Mouse (Mus musculus): ENCODE data around the gene Reps1. TPM values are rescaled to one million over a fixed set of nuclear protein-coding genes. Genes with fewer than 3 reads are reported as not detected.

Reps1 gene
- polyA plus RNA-seq (2015; fragmentation: Nextera tagmentation; extraction: Ambion mirVana): 10.0 and 12.8 TPM in 2 replicates

GRCm38 (mm10) chr10:18055696-18056390 is at the start of gene Reps1:
Gene Reps1 (plus strand): TSS chr10:18055861.
- ATAC-seq (ENCODE audit: low FRiP score, low TSS enrichment): peak; percentile 81
- H3K4me1 ChIP-seq (ENCODE audit: insufficient read depth, low read length): peaks cover 26% of the 10 kb centered on the region
- H3K36me3 ChIP-seq (ENCODE audit: insufficient read depth, low read length): no peaks in the 10 kb centered on the region
- no peaks in the 10 kb centered on the region for H3K9me3 ChIP-seq (ENCODE audit: low read length)
- H3K9ac ChIP-seq (replicated peaks; ENCODE audit: low read length): peak within 1 kb of the TSS; percentile 97
- H3K27me3 ChIP-seq (ENCODE audit: insufficient read depth, low read length): no peaks in the 10 kb centered on the region
- peak within 1 kb of the TSS; percentile 88 for H3K27ac ChIP-seq (ENCODE audit: low read length)
- peak within 1 kb of the TSS; percentile 75 for H3K4me2 ChIP-seq (replicated peaks; ENCODE audit: low read depth, low read length)
- 0% methylated on average over 64 of the region's 90 CpGs for WGBS
- peak within 1 kb of the TSS; percentile 99 for H3K4me3 ChIP-seq (ENCODE audit: low read length)

GRCm38 (mm10) chr10:18006756-18007155 is 48.9 kb upstream of the Reps1 start:
- 85% methylated on average over 1 of the region's 1 CpGs for WGBS

DNA sequence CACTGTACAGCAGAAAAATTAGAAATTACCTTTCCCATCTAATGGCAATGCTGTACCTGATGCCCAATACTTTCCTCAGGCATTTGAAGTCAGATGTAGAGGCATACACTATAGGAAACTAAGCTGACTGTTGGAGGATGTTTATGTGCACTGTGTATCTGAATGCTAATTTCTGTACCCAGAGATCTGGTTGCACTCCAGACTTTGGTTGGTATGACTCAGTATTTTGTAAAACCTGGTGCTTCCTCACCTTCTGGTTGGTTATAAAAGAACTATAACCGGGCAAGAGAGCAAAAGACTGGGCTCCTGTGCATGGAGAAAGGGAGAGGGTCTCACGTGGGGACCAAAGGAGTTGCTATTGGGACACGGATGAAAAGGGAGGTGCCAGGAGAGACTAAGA is 48.4 kb upstream of the Reps1 start:
- Histone ChIP-seq H3K27ac (ENCODE audit: low read length) (no peak overlapping the region), H3K9me3 (ENCODE audit: low read length) (no peaks in the 10 kb centered on the region), H3K27me3 (ENCODE audit: insufficient read depth, low read length) (no peaks in the 10 kb centered on the region), H3K9ac (replicated peaks; ENCODE audit: low read length) (no peak overlapping the region), H3K36me3 (ENCODE audit: insufficient read depth, low read length) (peaks cover 10% of the 10 kb centered on the region; the same call in 1 of the 2 replicates), H3K4me2 (replicated peaks; ENCODE audit: low read depth, low read length) (no peak overlapping the region), H3K4me3 (ENCODE audit: low read length) (no peak overlapping the region), H3K4me1 (ENCODE audit: insufficient read depth, low read length) (no peaks in the 10 kb centered on the region)
- no peak for ATAC-seq (ENCODE audit: low FRiP score, low TSS enrichment)
- WGBS: 86% methylated on average over 3 of the region's 3 CpGs

More at GRCm38 (mm10) chr10:18006756-18007155, 48.9 kb upstream of the Reps1 start:
- Histone ChIP-seq H3K4me3 (ENCODE audit: low read length) (no peak overlapping the region), H3K4me1 (ENCODE audit: insufficient read depth, low read length) (no peaks in the 10 kb centered on the region), H3K4me2 (replicated peaks; ENCODE audit: low read depth, low read length) (no peak overlapping the region), H3K9ac (replicated peaks; ENCODE audit: low read length) (no peak overlapping the region), H3K27ac (ENCODE audit: low read length) (no peak overlapping the region), H3K27me3 (ENCODE audit: insufficient read depth, low read length) (no peaks in the 10 kb centered on the region), H3K36me3 (ENCODE audit: insufficient read depth, low read length) (peaks cover 9% of the 10 kb centered on the region; the same call in 1 of the 2 replicates), H3K9me3 (ENCODE audit: low read length) (no peaks in the 10 kb centered on the region)
- no peak for ATAC-seq (ENCODE audit: low FRiP score, low TSS enrichment)

GRCm38 (mm10) chr10:18008118-18008517 is 47.5 kb upstream of the Reps1 start:
- Histone ChIP-seq H3K27ac (ENCODE audit: low read length) (no peak overlapping the region), H3K4me1 (ENCODE audit: insufficient read depth, low read length) (no peaks in the 10 kb centered on the region), H3K9me3 (ENCODE audit: low read length) (no peaks in the 10 kb centered on the region), H3K27me3 (ENCODE audit: insufficient read depth, low read length) (no peaks in the 10 kb centered on the region), H3K36me3 (ENCODE audit: insufficient read depth, low read length) (peaks cover 10% of the 10 kb centered on the region; the same call in 1 of the 2 replicates), H3K4me2 (replicated peaks; ENCODE audit: low read depth, low read length) (no peak overlapping the region), H3K9ac (replicated peaks; ENCODE audit: low read length) (no peak overlapping the region), H3K4me3 (ENCODE audit: low read length) (no peak overlapping the region)
- no peak for ATAC-seq (ENCODE audit: low FRiP score, low TSS enrichment)

- Histone ChIP-seq H3K9ac (replicated peaks; ENCODE audit: low read length) (no peak overlapping the region), H3K4me3 (ENCODE audit: low read length) (no peak overlapping the region), H3K4me1 (ENCODE audit: insufficient read depth, low read length) (no peaks in the 10 kb centered on the region), H3K36me3 (ENCODE audit: insufficient read depth, low read length) (peaks cover 19% of the 10 kb centered on the region; the same call in 1 of the 2 replicates), H3K9me3 (ENCODE audit: low read length) (no peaks in the 10 kb centered on the region), H3K27me3 (ENCODE audit: insufficient read depth, low read length) (no peaks in the 10 kb centered on the region), H3K27ac (ENCODE audit: low read length) (no peak overlapping the region), H3K4me2 (replicated peaks; ENCODE audit: low read depth, low read length) (no peak overlapping the region)
- ATAC-seq (ENCODE audit: low FRiP score, low TSS enrichment): no peak
- 73% methylated on average over 1 of the region's 1 CpGs for WGBS
These were observed 45.9 kb upstream of the Reps1 start for GRCm38 (mm10) chr10:18009744-18010143.

DNA sequence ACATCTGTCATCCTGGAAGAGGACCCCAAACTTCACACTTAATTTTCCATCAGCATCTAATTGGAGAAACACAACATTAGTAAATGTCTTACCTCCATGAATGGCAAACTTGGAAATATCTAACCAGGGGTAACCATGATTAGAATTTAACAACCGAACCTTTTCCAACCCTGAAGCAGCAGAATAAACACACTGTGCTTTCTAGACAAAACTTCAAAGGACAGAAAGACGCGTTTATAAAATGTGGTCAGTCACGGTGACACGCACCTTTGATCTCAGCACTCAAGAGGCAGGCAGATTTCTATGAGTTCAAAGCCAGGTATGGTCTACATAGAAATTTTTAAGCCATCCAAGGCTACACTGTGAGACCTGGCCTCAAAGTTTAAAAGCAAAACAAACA is 43.9 kb upstream of the Reps1 start:
- peaks cover 23% of the 10 kb centered on the region; the same call in 1 of the 2 replicates for H3K36me3 ChIP-seq (ENCODE audit: insufficient read depth, low read length)
- no peaks in the 10 kb centered on the region for H3K27me3 ChIP-seq (ENCODE audit: insufficient read depth, low read length)
- H3K4me1 ChIP-seq (ENCODE audit: insufficient read depth, low read length): no peaks in the 10 kb centered on the region
- no peak overlapping the region for H3K27ac ChIP-seq (ENCODE audit: low read length)
- H3K9ac ChIP-seq (replicated peaks; ENCODE audit: low read length): no peak overlapping the region
- ATAC-seq (ENCODE audit: low FRiP score, low TSS enrichment): no peak; the same call in 1 of the 2 replicates
- H3K9me3 ChIP-seq (ENCODE audit: low read length): no peaks in the 10 kb centered on the region
- no peak overlapping the region for H3K4me3 ChIP-seq (ENCODE audit: low read length)
- no peak overlapping the region for H3K4me2 ChIP-seq (replicated peaks; ENCODE audit: low read depth, low read length)
- 73% methylated on average over 5 of the region's 5 CpGs for WGBS

- peaks cover 7% of the 10 kb centered on the region for H3K4me1 ChIP-seq (ENCODE audit: insufficient read depth, low read length)
- peaks cover 18% of the 10 kb centered on the region for H3K36me3 ChIP-seq (ENCODE audit: insufficient read depth, low read length)
- no peaks in the 10 kb centered on the region for H3K9me3 ChIP-seq (ENCODE audit: low read length)
- H3K4me3 ChIP-seq (ENCODE audit: low read length): no peak overlapping the region
- H3K9ac ChIP-seq (replicated peaks; ENCODE audit: low read length): no peak overlapping the region
- no peak for ATAC-seq (ENCODE audit: low FRiP score, low TSS enrichment)
- H3K27me3 ChIP-seq (ENCODE audit: insufficient read depth, low read length): no peaks in the 10 kb centered on the region
- 90% methylated on average over 7 of the region's 7 CpGs for WGBS
- H3K4me2 ChIP-seq (replicated peaks; ENCODE audit: low read depth, low read length): no peak overlapping the region
- no peak overlapping the region for H3K27ac ChIP-seq (ENCODE audit: low read length)
These were observed 35.2 kb upstream of the Reps1 start for GRCm38 (mm10) chr10:18020443-18020842.

DNA sequence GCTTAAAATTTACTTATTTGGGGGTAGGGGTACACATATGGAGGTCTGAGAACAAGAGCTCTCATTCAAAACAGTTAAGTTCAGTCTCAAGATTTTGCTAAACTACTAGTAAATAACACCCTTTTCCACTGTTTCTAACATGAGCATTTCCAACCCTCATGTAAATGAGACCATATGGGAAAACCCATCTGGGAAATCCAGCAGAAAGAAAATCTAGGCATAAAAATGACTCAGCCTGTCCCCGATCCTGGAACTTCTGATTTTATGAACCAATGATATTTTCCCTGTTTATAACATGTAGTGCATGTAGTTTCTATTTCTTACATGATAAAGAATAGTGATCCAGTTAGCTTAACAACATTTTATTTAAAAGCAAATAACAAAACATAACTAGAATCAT is 34.8 kb upstream of the Reps1 start:
- 87% methylated on average over 1 of the region's 1 CpGs for WGBS
- no peaks in the 10 kb centered on the region for H3K9me3 ChIP-seq (ENCODE audit: low read length)
- H3K27me3 ChIP-seq (ENCODE audit: insufficient read depth, low read length): no peaks in the 10 kb centered on the region
- H3K9ac ChIP-seq (replicated peaks; ENCODE audit: low read length): no peak overlapping the region
- H3K27ac ChIP-seq (ENCODE audit: low read length): no peak overlapping the region
- no peak for ATAC-seq (ENCODE audit: low FRiP score, low TSS enrichment)
- H3K4me2 ChIP-seq (replicated peaks; ENCODE audit: low read depth, low read length): no peak overlapping the region
- H3K36me3 ChIP-seq (ENCODE audit: insufficient read depth, low read length): peaks cover 18% of the 10 kb centered on the region
- H3K4me1 ChIP-seq (ENCODE audit: insufficient read depth, low read length): peaks cover 7% of the 10 kb centered on the region
- H3K4me3 ChIP-seq (ENCODE audit: low read length): no peak overlapping the region

GRCm38 (mm10) chr10:18021576-18022311 is 33.9 kb upstream of the Reps1 start:
- no peaks in the 10 kb centered on the region for H3K9me3 ChIP-seq (ENCODE audit: low read length)
- peak overlapping the region; percentile 79 for H3K4me3 ChIP-seq (ENCODE audit: low read length)
- peak overlapping the region; percentile 93 for H3K27ac ChIP-seq (ENCODE audit: low read length)
- WGBS: 41% methylated on average over 14 of the region's 14 CpGs
- no peaks in the 10 kb centered on the region for H3K27me3 ChIP-seq (ENCODE audit: insufficient read depth, low read length)
- peaks cover 7% of the 10 kb centered on the region for H3K4me1 ChIP-seq (ENCODE audit: insufficient read depth, low read length)
- H3K36me3 ChIP-seq (ENCODE audit: insufficient read depth, low read length): peaks cover 15% of the 10 kb centered on the region
- H3K4me2 ChIP-seq (replicated peaks; ENCODE audit: low read depth, low read length): peak overlapping the region; percentile 79
- peak overlapping the region; percentile 82 for H3K9ac ChIP-seq (replicated peaks; ENCODE audit: low read length)
- peak; percentile 8; the same call in 1 of the 2 replicates for ATAC-seq (ENCODE audit: low FRiP score, low TSS enrichment)

DNA sequence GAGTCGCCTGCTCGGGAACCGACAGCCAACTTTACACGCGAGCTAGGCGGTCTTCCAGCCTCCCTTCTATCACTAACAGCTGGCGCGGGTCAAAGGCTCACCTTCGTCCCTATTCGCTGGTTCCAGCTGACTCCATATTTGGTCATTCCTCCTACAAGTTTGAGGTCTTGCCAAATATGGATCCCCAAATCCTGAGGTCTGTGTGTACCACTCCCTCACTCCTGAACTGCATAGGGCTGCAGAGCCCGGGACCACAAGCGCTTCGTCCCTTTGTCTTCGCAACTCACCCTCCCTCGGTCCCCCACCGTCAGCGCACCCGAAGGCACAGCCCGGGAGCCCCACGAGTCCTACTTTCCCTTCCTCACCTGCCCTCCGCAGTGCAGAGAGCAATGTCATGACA is 33.3 kb upstream of the Reps1 start:
- ATAC-seq (ENCODE audit: low FRiP score, low TSS enrichment): peak; percentile 88
- peak overlapping the region; percentile 82 for H3K9ac ChIP-seq (replicated peaks; ENCODE audit: low read length)
- H3K4me3 ChIP-seq (ENCODE audit: low read length): peak overlapping the region; percentile 79
- H3K4me2 ChIP-seq (replicated peaks; ENCODE audit: low read depth, low read length): peak overlapping the region; percentile 79
- H3K27ac ChIP-seq (ENCODE audit: low read length): peak overlapping the region; percentile 93
- H3K4me1 ChIP-seq (ENCODE audit: insufficient read depth, low read length): peaks cover 7% of the 10 kb centered on the region
- H3K27me3 ChIP-seq (ENCODE audit: insufficient read depth, low read length): no peaks in the 10 kb centered on the region
- WGBS: under 1% methylated on average over 21 of the region's 21 CpGs
- no peaks in the 10 kb centered on the region for H3K9me3 ChIP-seq (ENCODE audit: low read length)
- H3K36me3 ChIP-seq (ENCODE audit: insufficient read depth, low read length): peaks cover 9% of the 10 kb centered on the region
